Mouse (Mus musculus) liver, adult 2 months (tissue): ENCODE results near the gene Urb1.

Source experiments
- CTCF ChIP-seq: fragments of 200-500 bp; IDR thresholded peaks from 2 replicates; pipeline ENCODE4 v1.5.1; 2011; ENCODE audit warnings: low read depth, low read length, control low read depth
- POLR2A ChIP-seq: fragments of 200-500 bp; IDR thresholded peaks from 2 replicates; pipeline ENCODE4 v1.6.1; 2011; ENCODE audit warnings: low read length, control low read depth; ENCODE audit not compliant: insufficient read depth; ENCODE audit errors: extremely low read depth

DNA sequence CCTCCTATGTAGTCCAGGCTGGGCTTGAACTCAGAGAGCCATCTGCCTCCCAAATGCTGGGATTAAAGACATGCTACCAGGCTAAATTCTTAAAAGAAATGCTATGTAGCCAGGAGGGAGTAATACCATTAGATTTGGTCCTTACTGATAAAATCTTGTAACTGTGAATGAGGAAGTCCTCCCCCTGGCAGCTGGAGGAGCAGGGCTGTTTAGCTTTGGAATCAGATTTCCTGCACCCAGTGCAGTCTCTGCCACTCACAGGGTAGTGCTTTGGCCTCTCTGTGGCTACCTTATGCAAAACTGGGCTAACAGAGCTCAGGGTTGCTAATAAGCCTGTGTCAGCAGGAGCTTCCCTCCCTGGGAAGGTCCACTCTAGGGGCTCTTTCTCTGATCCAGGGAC lies 15.5 kb downstream of the Urb1 start:
- TF ChIP-seq CTCF: no peak
- TF ChIP-seq POLR2A: no peak
